Mouse (Mus musculus) forebrain, embryonic 13.5 days (tissue): ENCODE measurements around the gene Zfp143. TPM values are rescaled to one million over a fixed set of nuclear protein-coding genes. Genes with fewer than 3 reads are reported as not detected.
"Not testable (repeated sequence)": the region's sequence is repeated elsewhere in the genome, so short reads cannot be mapped to it uniquely, and the experiment has no call there.

Source experiments
- ATAC-seq: fragments of 200-750 bp; cut with Nextera tagmentation; 2 replicates; pipeline ENCODE4 v1.8.0; 2017
- H3K27ac ChIP-seq: fragments of 300-500 bp; sonication (generic); 2 replicates; pipeline ENCODE4 v1.5.1; 2015; ENCODE audit warnings: inconsistent platforms, mild to moderate bottlenecking, moderate library complexity
- H3K27me3 ChIP-seq: fragments of 300-500 bp; sonication (generic); 2 replicates; pipeline ENCODE4 v1.6.1; 2015; ENCODE audit warnings: mild to moderate bottlenecking, inconsistent platforms
- H3K36me3 ChIP-seq: fragments of 300-500 bp; sonication (generic); 2 replicates; pipeline ENCODE4 v1.6.1; 2015; ENCODE audit warnings: mild to moderate bottlenecking, inconsistent platforms; ENCODE audit not compliant: poor library complexity, severe bottlenecking
- H3K4me1 ChIP-seq: fragments of 300-500 bp; sonication (generic); 2 replicates; pipeline ENCODE4 v1.6.1; 2015; ENCODE audit warnings: inconsistent platforms
- H3K4me2 ChIP-seq: fragments of 300-500 bp; sonication (generic); 2 replicates; pipeline ENCODE4 v1.6.1; 2015; ENCODE audit warnings: inconsistent platforms, mild to moderate bottlenecking, moderate library complexity
- H3K4me3 ChIP-seq: fragments of 300-500 bp; sonication (generic); 2 replicates; pipeline ENCODE4 v1.5.1; 2015; ENCODE audit warnings: mild to moderate bottlenecking, inconsistent platforms
- H3K9ac ChIP-seq: fragments of 300-500 bp; sonication (generic); 2 replicates; pipeline ENCODE4 v1.6.1; 2015; ENCODE audit warnings: mild to moderate bottlenecking, inconsistent platforms
- H3K9me3 ChIP-seq: fragments of 300-500 bp; sonication (generic); replicated peaks from 2 replicates; pipeline ENCODE4 v1.6.1; 2016; ENCODE audit warnings: inconsistent platforms
- WGBS: fragments of 180-500 bp; shearing (Covaris S2); methylation state at CpG from one replicate; pipeline ENCODE4 v1.1.7; 2015; 5-methylcytosine and 5-hydroxymethylcytosine counted together
- polyA plus RNA-seq: library from polyadenylated mRNA; unstranded; fragments of >200 nt; fragmentation: Nextera tagmentation; extraction: Ambion mirVana; gene quantifications from 2 replicates; pipeline ENCODE4 v1.2.1, GENCODE M21; 2015

Zfp143 gene
- polyA plus RNA-seq, 1 experiment from 2014 or later, result 27.2 TPM

DNA sequence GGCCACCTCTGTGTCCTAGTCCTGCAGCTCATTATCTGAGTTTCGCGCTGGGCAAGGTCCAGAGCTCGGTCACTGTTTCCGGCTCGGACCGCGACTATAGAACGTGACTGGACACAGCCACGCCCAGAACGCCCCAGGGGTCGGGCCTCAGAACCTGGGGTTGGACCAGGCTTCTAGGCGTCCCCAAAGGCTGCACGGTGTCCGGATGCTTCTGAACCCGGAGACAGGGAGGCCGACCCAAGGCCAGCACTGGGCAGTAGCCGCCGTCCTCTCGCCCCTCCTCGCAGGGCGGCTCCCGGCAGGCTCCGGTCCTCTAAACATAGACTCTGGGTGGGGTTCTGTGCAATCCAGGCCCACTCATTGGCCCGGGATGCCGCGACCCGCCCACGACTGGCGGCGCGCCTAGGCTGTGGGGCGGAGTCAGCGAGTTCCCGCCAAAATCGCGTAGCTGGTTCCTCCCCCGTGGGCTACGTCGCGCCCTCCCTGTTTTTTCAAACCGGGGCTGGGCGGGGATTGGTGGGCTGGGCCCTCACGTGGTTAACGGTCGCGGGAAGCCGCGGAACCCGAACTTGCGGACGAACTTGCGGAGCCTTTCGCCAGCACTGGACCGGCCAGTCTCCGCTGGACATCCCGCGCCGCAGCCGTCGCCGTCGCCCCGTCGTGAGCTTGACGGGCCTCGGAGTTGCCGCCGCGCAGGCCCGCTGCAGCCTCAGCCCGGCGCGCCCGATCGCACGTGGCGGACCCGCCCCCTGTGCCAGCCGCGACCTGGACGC, 60.7 kb downstream of the Zfp143 start, which contains the start of gene Wee1:
TSS of gene Wee1 (plus strand) at position 531 of the 773 bp plus-strand sequence.
- no peaks in the 10 kb centered on the region for H3K9me3 ChIP-seq
- peak; percentile 98 for ATAC-seq
- peaks cover 18% of the 10 kb centered on the region for H3K4me1 ChIP-seq
- H3K4me3 ChIP-seq, result peak within 1 kb of the TSS; percentile 96
- under 1% methylated on average over 81 of the region's 81 CpGs for WGBS
- H3K9ac ChIP-seq, result peak within 1 kb of the TSS; percentile 88
- peak within 1 kb of the TSS; percentile 67 for H3K4me2 ChIP-seq
- H3K27ac ChIP-seq, result peak within 1 kb of the TSS; percentile 92
- H3K36me3 ChIP-seq, result peaks cover 5% of the 10 kb centered on the region
- H3K27me3 ChIP-seq, result no peaks in the 10 kb centered on the region

DNA sequence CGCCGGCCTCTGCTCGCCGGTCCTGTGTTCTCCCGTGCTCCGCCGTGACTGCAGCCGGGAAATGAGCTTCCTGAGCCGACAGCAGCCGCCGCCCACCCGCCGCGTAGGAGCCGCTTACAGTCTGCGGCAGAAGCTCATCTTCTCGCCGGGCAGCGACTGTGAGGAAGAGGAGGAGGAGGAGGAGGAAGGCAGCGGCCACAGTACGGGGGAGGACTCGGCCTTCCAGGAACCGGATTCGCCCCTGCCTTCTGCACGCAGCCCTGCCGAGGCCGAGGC, 61.2 kb downstream of the Zfp143 start:
- no peaks in the 10 kb centered on the region for H3K9me3 ChIP-seq
- peaks cover 14% of the 10 kb centered on the region for H3K4me1 ChIP-seq
- no peaks in the 10 kb centered on the region for H3K27me3 ChIP-seq
- peak overlapping the region; percentile 67 for H3K4me2 ChIP-seq
- peak; percentile 42; the same call in 1 of the 2 replicates for ATAC-seq
- WGBS, result under 1% methylated on average over 27 of the region's 27 CpGs
- H3K36me3 ChIP-seq, result peaks cover 8% of the 10 kb centered on the region
- H3K9ac ChIP-seq, result peak overlapping the region; percentile 88
- peak overlapping the region; percentile 92 for H3K27ac ChIP-seq
- peak overlapping the region; percentile 96 for H3K4me3 ChIP-seq

DNA sequence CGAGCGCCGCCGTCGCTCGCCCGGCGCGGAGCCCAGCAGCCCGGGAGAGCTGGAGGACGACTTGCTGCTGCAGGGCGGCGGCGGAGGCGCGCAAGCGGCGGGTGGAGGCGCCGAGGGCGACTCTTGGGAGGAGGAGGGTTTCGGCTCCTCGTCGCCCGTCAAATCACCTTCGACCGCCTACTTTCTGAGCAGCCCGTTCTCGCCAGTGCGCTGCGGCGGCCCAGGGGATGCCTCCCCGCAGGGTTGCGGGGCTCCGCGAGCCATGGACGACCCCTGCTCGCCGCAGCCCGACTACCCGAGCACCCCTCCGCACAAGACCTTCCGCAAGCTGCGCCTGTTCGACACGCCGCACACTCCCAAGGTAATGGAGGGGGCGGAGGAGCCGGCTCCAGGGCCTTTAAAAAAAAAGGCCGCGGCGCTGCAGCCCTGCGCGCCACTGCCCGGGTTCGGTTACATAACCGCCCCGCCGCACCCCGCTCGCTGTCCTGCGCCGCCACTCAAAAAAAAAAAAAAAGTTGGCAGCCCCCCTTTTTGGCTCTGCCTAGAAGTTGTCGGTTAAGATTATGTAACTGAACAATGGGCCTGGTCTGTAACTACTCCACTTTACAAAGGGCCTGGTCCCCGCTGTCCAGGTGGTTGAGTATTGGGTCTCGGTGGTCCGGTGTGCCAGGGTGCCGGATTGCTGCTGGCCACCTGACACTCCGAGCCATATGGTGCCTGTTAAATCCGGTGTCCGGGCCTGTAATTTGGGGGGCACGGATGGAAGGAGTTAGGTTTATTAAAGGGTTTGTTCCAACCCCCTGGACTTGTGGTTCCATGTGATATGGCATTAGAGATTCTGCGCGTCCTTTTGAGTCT, 61.8 kb downstream of the Zfp143 start:
- peaks cover 14% of the 10 kb centered on the region for H3K4me1 ChIP-seq
- H3K9me3 ChIP-seq, result no peaks in the 10 kb centered on the region
- H3K4me2 ChIP-seq, result peak overlapping the region; percentile 67
- peaks cover 14% of the 10 kb centered on the region for H3K36me3 ChIP-seq
- peak overlapping the region; percentile 92 for H3K27ac ChIP-seq
- WGBS, result under 1% methylated on average over 66 of the region's 74 CpGs
- peak overlapping the region; percentile 96 for H3K4me3 ChIP-seq
- peak overlapping the region; percentile 88 for H3K9ac ChIP-seq
- ATAC-seq, result peak; percentile 11
- no peaks in the 10 kb centered on the region for H3K27me3 ChIP-seq

DNA sequence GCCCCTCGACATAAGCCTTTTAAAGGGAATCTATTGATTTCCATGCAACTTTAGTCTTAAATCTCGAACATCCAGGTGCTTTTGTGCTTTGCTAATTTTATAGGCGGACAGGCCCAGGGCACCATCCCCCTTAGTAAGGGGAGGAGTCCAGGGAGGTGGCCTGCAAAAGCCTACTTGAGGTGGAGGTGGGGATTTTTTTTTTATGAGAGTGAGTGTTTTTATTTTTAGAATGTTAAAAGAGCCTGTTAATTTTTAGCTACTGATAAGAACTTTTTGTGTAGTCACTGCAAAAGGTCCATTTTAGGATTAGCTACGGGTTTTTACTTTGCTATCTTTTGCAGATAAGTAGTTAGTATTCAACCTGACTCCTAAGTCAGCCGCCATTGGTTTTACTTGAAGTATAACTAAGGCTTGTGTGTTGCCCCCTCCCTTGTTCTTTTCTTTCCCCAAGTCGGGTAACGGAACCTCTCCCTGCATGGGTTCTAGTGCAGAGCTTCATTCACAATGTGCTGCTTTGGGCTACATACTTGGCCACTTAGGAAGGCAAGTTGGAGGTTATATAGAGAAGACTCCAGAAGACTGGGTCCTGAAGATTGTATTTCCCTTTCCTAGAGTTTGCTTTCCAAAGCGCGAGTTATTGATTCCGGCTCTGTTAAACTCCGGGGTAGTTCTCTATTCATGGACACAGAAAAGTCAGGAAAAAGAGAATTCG, 63.0 kb downstream of the Zfp143 start:
- Histone ChIP-seq H3K36me3 (peaks cover 24% of the 10 kb centered on the region), H3K27me3 (no peaks in the 10 kb centered on the region), H3K4me3 (peak overlapping the region; percentile 96), H3K27ac (no peak overlapping the region), H3K4me1 (peaks cover 14% of the 10 kb centered on the region), H3K9ac (peak overlapping the region; percentile 35; the same call in 1 of the 2 replicates), H3K4me2 (peak overlapping the region; percentile 67), H3K9me3 (no peaks in the 10 kb centered on the region)
- WGBS, result 49% methylated on average over 12 of the region's 12 CpGs
- ATAC-seq, result no peak

DNA sequence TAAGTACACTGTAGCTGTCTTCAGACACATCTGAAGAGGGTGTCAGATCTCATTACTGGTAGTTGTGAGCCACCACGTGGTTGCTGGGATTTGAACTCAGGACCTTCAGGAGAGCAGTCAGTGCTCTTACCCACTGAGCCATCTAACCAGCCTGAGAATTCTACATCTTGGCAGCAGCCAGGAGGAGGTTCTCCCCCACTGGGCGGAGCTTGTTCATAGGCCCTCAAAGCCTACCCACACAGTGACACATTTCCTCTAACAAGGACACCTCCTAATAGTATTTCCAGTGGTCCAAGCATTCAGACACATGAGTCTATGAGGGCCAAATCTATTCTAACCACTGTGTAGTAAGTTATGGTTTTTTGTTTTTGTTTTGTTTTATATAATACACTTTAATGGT, 67.5 kb downstream of the Zfp143 start:
- Histone ChIP-seq H3K4me1 (peaks cover 6% of the 10 kb centered on the region), H3K27ac (no peak overlapping the region), H3K9ac (no peak overlapping the region), H3K4me2 (no peak overlapping the region), H3K9me3 (no peaks in the 10 kb centered on the region), H3K4me3 (no peak overlapping the region), H3K27me3 (no peaks in the 10 kb centered on the region), H3K36me3 (peaks cover 58% of the 10 kb centered on the region)
- ATAC-seq, result no peak
- 87% methylated on average over 2 of the region's 2 CpGs for WGBS

DNA sequence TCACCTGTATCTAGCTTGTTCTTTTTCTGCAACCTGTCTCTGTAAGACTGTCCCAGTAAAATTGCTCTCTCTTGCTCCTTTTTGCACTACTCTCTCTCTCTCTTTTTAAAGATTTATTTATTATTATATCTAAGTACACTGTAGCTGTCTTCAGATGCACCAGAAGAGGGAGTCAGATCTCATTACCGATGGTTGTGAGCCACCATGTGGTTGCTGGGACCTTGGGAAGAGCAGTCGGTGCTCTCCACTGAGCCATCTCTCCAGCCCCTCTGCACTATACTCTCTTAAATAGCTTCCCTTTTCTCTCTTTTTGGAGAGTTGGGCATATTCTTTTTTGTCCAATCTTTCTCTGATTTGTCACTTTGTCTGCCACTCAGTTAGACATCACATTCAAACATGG, 71.3 kb downstream of the Zfp143 start:
- not testable (repeated sequence) for H3K4me2 ChIP-seq, H3K9me3 ChIP-seq, H3K4me3 ChIP-seq, H3K9ac ChIP-seq, H3K27me3 ChIP-seq, ATAC-seq, H3K4me1 ChIP-seq, H3K27ac ChIP-seq
- 84% methylated on average over 2 of the region's 2 CpGs for WGBS
- H3K36me3 ChIP-seq, result peaks cover 84% of the 10 kb centered on the region

DNA sequence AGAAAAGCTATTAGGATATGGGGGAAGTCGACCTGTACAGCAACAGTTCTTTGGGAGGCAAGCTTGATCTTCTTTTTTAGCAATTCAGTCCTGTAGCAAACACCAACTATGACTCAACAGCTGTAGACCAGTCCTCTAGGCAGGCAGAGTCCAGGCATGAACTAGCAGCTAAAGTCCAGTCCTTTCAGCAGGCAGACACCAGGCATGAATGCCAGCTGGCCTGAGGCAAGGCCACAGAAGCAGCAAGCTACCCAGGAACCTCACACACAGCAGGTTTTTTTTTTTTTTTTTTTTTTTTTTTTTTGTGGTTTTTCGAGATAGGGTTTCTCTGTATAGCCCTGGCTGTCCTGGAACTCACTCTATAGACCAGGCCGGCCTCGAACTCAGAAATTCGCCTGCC, 73.0 kb downstream of the Zfp143 start:
- Histone ChIP-seq H3K27ac (no peak overlapping the region), H3K9ac (no peak overlapping the region), H3K4me3 (no peak overlapping the region), H3K9me3 (no peaks in the 10 kb centered on the region), H3K4me1 (no peaks in the 10 kb centered on the region), H3K4me2 (no peak overlapping the region), H3K36me3 (peaks cover 85% of the 10 kb centered on the region), H3K27me3 (no peaks in the 10 kb centered on the region)
- 95% methylated on average over 5 of the region's 5 CpGs for WGBS
- no peak for ATAC-seq

DNA sequence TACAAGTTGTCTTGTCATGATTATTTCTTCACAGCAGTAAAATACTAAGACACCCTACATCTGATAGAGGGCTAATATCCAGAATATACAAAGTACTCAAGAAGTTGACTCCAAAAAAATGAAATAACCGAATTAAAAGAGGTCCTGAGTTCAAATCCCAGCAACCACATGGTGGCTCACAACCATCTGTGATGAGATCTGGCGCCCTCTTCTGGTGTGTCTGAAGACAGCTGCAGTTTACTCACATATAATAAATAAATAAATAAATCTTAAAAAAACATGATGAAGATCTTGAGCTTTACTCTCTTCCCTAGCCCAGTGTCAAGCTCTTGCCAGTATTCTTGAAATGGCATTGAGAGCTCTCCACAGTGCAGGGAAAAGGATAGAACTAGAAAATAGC, 77.5 kb downstream of the Zfp143 start:
- WGBS, result 90% methylated on average over 2 of the region's 2 CpGs
- Histone ChIP-seq H3K9ac (no peak overlapping the region), H3K36me3 (peaks cover 95% of the 10 kb centered on the region), H3K27ac (no peak overlapping the region), H3K27me3 (no peaks in the 10 kb centered on the region), H3K4me2 (no peak overlapping the region), H3K4me1 (no peaks in the 10 kb centered on the region), H3K9me3 (no peaks in the 10 kb centered on the region), H3K4me3 (no peak overlapping the region)
- ATAC-seq, result no peak

DNA sequence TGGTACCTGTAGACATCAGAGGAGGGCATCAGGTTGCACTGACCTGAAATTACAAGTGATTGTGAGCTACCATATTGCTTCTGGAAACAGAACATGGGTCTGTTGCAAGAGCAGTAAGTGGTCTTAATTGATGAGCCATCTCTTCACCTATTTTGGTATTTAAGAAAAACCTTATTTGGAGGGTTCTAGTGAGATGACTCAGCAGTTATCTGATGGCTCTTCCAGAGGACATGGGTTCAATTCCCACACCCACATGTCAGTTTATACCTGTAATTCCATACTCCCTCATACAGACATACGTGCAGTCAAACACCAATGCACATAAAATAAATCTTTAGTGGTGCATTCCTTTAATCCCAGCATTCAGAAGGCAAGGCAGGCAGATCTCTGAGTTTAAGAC, 82.8 kb downstream of the Zfp143 start:
- H3K4me3 ChIP-seq, result no peak overlapping the region
- H3K27me3 ChIP-seq, result no peaks in the 10 kb centered on the region
- no peak overlapping the region for H3K27ac ChIP-seq
- H3K9ac ChIP-seq, result no peak overlapping the region
- WGBS, result 94% methylated on average over 1 of the region's 1 CpGs
- H3K9me3 ChIP-seq, result no peaks in the 10 kb centered on the region
- peaks cover 64% of the 10 kb centered on the region for H3K36me3 ChIP-seq
- H3K4me1 ChIP-seq, result no peaks in the 10 kb centered on the region
- no peak overlapping the region for H3K4me2 ChIP-seq
- no peak for ATAC-seq

Other genes starting within 250 kb of the Zfp143 start
- gene Scube2, start 195.5 kb upstream of the Zfp143 start, polyA plus RNA-seq, result 0.77 and 0.79 TPM in 2 replicates
- gene Dennd5a, start 100.7 kb upstream of the Zfp143 start, polyA plus RNA-seq, result 47.9 and 49.3 TPM in 2 replicates
- 69.5 and 71.4 TPM in 2 replicates for gene Tmem41b, start 74.3 kb upstream of the Zfp143 start, polyA plus RNA-seq
- 45.8 and 51.1 TPM in 2 replicates for gene Ipo7, start 42.9 kb upstream of the Zfp143 start, polyA plus RNA-seq
- gene Wee1, start 60.8 kb downstream of the Zfp143 start, polyA plus RNA-seq, result 16.2 and 17.7 TPM in 2 replicates
- gene Swap70, start 160.5 kb downstream of the Zfp143 start, polyA plus RNA-seq, result 14.3 and 16.3 TPM in 2 replicates